Mouse (Mus musculus) layer of hippocampus, adult 11-12 months (tissue): Measurements from ENCODE around the gene Spc24.
"Not testable (repeated sequence)": the region's sequence is repeated elsewhere in the genome, so short reads cannot be mapped to it uniquely, and the experiment has no call there.

Experiments used
- DNase-seq: peaks from one replicate; pipeline ENCODE4 v3.0.0; 2022; ENCODE audit warnings: low spot score

Spc24 gene

GRCm38 (mm10) chr9:21760155-21761088, at the start of gene Spc24:
TSS of gene Spc24 (minus strand) at chr9:21760303.
- DNase-seq: peak; percentile 95

- no peak for DNase-seq
These were observed 48.5 kb upstream of the Spc24 start for GRCm38 (mm10) chr9:21808561-21808960.

GRCm38 (mm10) chr9:21806976-21807375, 46.9 kb upstream of the Spc24 start:
- no peak for DNase-seq

- DNase-seq: no peak
These were observed 46.3 kb upstream of the Spc24 start for GRCm38 (mm10) chr9:21806363-21806762.

GRCm38 (mm10) chr9:21803986-21804644, 44.0 kb upstream of the Spc24 start:
- DNase-seq: peak; percentile 81

GRCm38 (mm10) chr9:21801591-21801990, 41.5 kb upstream of the Spc24 start:
- DNase-seq: no peak

- DNase-seq: no peak
These were observed 41.0 kb upstream of the Spc24 start for GRCm38 (mm10) chr9:21801121-21801520.

- DNase-seq: no peak
These were observed 38.9 kb upstream of the Spc24 start for GRCm38 (mm10) chr9:21799010-21799350.

GRCm38 (mm10) chr9:21798345-21799009, 38.4 kb upstream of the Spc24 start, which contains the start of gene Kank2:
TSS of gene Kank2 (minus strand) at chr9:21798744.
- peak; percentile 70 for DNase-seq

GRCm38 (mm10) chr9:21797921-21798344, 37.8 kb upstream of the Spc24 start:
- DNase-seq: no peak

GRCm38 (mm10) chr9:21796919-21797318, 36.8 kb upstream of the Spc24 start:
- DNase-seq: no peak

- no peak for DNase-seq
These were observed 36.2 kb upstream of the Spc24 start for GRCm38 (mm10) chr9:21796259-21796658.

GRCm38 (mm10) chr9:21795579-21795978, 35.5 kb upstream of the Spc24 start:
- no peak for DNase-seq

- DNase-seq: no peak
These were observed 34.8 kb upstream of the Spc24 start for GRCm38 (mm10) chr9:21794925-21795324.

GRCm38 (mm10) chr9:21794344-21794834, 34.3 kb upstream of the Spc24 start:
- DNase-seq: no peak

GRCm38 (mm10) chr9:21793507-21793906, 33.4 kb upstream of the Spc24 start:
- not testable (repeated sequence) for DNase-seq

- peak; percentile 83 for DNase-seq
These were observed 32.5 kb upstream of the Spc24 start for GRCm38 (mm10) chr9:21792644-21793043.

- no peak for DNase-seq
These were observed 31.8 kb upstream of the Spc24 start for GRCm38 (mm10) chr9:21791861-21792260.

- no peak for DNase-seq
These were observed 28.1 kb upstream of the Spc24 start for GRCm38 (mm10) chr9:21788234-21788633.

- DNase-seq: no peak
These were observed 27.6 kb upstream of the Spc24 start for GRCm38 (mm10) chr9:21787654-21788053.

GRCm38 (mm10) chr9:21786906-21787305, 26.8 kb upstream of the Spc24 start:
- DNase-seq: peak; percentile 56

- DNase-seq: not testable (repeated sequence)
These were observed 26.2 kb upstream of the Spc24 start for GRCm38 (mm10) chr9:21786309-21786708.
